Mouse (Mus musculus) liver, embryonic 14.5 days (tissue): Measurements from ENCODE around the gene Adap1. TPM values are rescaled to one million over a fixed set of nuclear protein-coding genes. Genes with fewer than 3 reads are reported as not detected.
A peak's percentile ranks its signal among the peaks of the same experiment; 100 is the strongest.

Source experiments
- ATAC-seq: fragments of 200-750 bp; cut with Nextera tagmentation; 2 replicates; pipeline ENCODE4 v1.8.0; 2017; ENCODE audit warnings: moderate number of reproducible peaks, mild to moderate bottlenecking, moderate library complexity; ENCODE audit not compliant: insufficient read depth
- DNase-seq, 3 experiments: peaks; one replicate each; pipeline ENCODE4 v3.0.0-alpha.2; 2012 to 2013; ENCODE audit warnings: low read depth in 3 of 3, low spot score in 3 of 3
- H3K27ac ChIP-seq: fragments of 300-500 bp; sonication (generic); 2 replicates; pipeline ENCODE4 v1.5.1; 2014; ENCODE audit warnings: moderate library complexity, mild to moderate bottlenecking, control low read depth, inconsistent platforms
- H3K27me3 ChIP-seq: fragments of 300-500 bp; sonication (generic); 2 replicates; pipeline ENCODE4 v1.6.1; 2014; ENCODE audit warnings: mild to moderate bottlenecking, low read length, moderate library complexity; ENCODE audit not compliant: control insufficient read depth, insufficient read depth
- H3K36me3 ChIP-seq: fragments of 300-500 bp; sonication (generic); replicated peaks from 2 replicates; pipeline ENCODE4 v1.6.1; 2014; ENCODE audit warnings: low read depth; ENCODE audit not compliant: control insufficient read depth, insufficient read depth
- H3K4me1 ChIP-seq, 2 experiments: fragments of 200-500 bp in 1 of 2; fragments of 300-500 bp in 1 of 2; sonication (generic) in 1 of 2; replicated peaks; 2 replicates each; pipeline ENCODE4 v1.6.1; 2012 to 2014; ENCODE audit warnings: antibody characterized with exemption in 1 of 2, inconsistent platforms in 1 of 2, low read length in 1 of 2; ENCODE audit not compliant: control insufficient read depth in 2 of 2, insufficient read depth in 2 of 2
- H3K4me2 ChIP-seq: fragments of 300-500 bp; sonication (generic); 2 replicates; pipeline ENCODE4 v1.6.1; 2014; ENCODE audit warnings: low read depth, mild to moderate bottlenecking, control low read depth, moderate library complexity
- H3K4me3 ChIP-seq, 2 experiments: fragments of 200-500 bp in 1 of 2; fragments of 300-500 bp in 1 of 2; sonication (generic) in 1 of 2; 2 replicates each; pipeline ENCODE4 v1.5.1; 2012 to 2014; ENCODE audit warnings: low read depth in 2 of 2, low read length in 2 of 2, mild to moderate bottlenecking in 2 of 2, control low read depth in 1 of 2, inconsistent platforms in 1 of 2, moderate library complexity in 1 of 2; ENCODE audit not compliant: insufficient read depth in 1 of 2
- H3K9ac ChIP-seq: fragments of 300-500 bp; sonication (generic); replicated peaks from 2 replicates; pipeline ENCODE4 v1.6.1; 2014; ENCODE audit warnings: mild to moderate bottlenecking, control low read depth, moderate library complexity
- H3K9me3 ChIP-seq: fragments of 300-500 bp; sonication (generic); 2 replicates; pipeline ENCODE4 v1.6.1; 2016; ENCODE audit warnings: low read length, mixed read lengths; ENCODE audit not compliant: control insufficient read depth
- CTCF ChIP-seq: IDR thresholded peaks from 2 replicates; pipeline ENCODE4 v1.5.1; 2016; ENCODE audit warnings: antibody characterized with exemption, low read depth, control low read depth
- EP300 ChIP-seq: IDR thresholded peaks from 2 replicates; pipeline ENCODE4 v1.6.1; 2016; ENCODE audit warnings: antibody characterized with exemption, low read depth
- WGBS: fragments of 180-500 bp; shearing (Covaris S2); extraction: QIAGEN DNeasy Blood & Tissue Kit; methylation state at CpG from one replicate; pipeline ENCODE4 v1.1.7; 2014; ENCODE audit not compliant: insufficient replicate concordance; 5-methylcytosine and 5-hydroxymethylcytosine counted together
- polyA plus RNA-seq, 2 experiments: library from polyadenylated mRNA; depleted of rRNA in 1 of 2; stranded (reverse) in 1 of 2; unstranded in 1 of 2; fragments of >200 nt; fragmentation: Nextera tagmentation in 1 of 2; extraction: Ambion mirVana in 1 of 2; gene quantifications; 2 replicates each; pipeline versions ENCODE4 v1.2.1 to v1.2.3; 2012 to 2014

Adap1 gene
- polyA plus RNA-seq, 2 experiments: 2.2 to 3.0 TPM

DNA sequence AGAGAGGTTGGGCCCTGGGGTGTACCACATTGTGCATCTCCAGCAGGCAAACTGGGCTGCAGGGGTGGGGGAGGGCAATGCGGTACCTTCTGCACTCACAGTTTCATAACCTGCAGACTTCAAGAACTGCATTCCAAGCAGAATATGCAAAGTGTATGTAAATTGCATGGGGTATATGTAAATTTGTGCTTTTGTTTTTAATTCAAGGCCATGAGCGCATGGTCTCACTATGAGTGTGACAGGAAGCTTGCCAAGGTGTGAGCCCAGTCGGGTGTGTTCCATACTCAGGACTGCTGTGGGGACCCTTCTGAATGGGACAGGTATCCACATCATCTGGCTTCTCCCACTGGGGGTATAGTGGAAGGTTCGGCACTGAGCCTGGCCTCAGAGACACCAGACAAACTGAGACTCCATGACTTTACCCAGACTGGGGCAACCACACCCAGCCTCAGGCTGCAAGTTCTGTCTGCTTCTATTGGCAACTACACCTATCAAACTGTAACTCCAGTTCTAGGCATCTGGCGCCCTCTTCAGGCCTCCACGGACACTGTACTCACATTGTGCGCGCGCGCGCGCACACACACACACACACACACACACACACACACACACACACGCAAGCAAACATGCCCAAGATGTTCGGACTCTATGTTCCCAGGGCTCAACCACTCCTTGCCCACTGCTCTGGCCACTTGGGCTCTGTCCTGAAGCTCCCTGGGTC, 41.8 kb downstream of the Adap1 start:
- no peak overlapping the region for H3K4me2 ChIP-seq
- H3K27ac ChIP-seq: no peak overlapping the region
- DNase-seq: no peak
- peaks cover 2 to 26% of the 10 kb centered on the region in 2 experiments for H3K4me1 ChIP-seq
- WGBS: 88% methylated on average over 14 of the region's 14 CpGs
- H3K9me3 ChIP-seq: no peaks in the 10 kb centered on the region
- no peak overlapping the region for H3K4me3 ChIP-seq
- H3K36me3 ChIP-seq: no peaks in the 10 kb centered on the region
- H3K9ac ChIP-seq: no peak overlapping the region
- TF ChIP-seq EP300 (no peak), CTCF (peak; percentile 39)
- no peak for ATAC-seq
- H3K27me3 ChIP-seq: no peaks in the 10 kb centered on the region

DNA sequence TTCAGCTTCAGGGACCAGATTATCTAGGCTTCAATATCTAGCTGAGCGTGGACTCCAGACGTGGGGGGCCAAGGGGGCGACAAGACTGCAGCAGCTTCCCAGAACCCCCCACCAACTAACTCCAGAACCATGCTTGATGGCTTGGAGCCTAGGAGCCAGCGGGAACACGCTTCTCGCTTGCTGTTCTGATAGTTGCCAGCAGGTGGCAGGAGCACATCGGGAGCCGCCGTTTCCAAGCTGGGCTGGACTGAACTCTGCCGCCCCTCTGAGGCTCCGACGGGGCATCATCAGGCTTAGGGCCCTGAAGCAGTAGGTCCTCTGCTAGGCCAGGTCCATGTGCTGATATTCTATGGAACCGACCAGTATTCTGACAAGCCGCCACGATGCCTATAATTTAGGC, 43.2 kb downstream of the Adap1 start:
- no peaks in the 10 kb centered on the region for H3K27me3 ChIP-seq
- H3K9ac ChIP-seq: no peak overlapping the region
- H3K4me3 ChIP-seq: no peak overlapping the region
- H3K27ac ChIP-seq: no peak overlapping the region
- H3K4me2 ChIP-seq: no peak overlapping the region
- peaks cover 2 to 23% of the 10 kb centered on the region in 2 experiments for H3K4me1 ChIP-seq
- 4% methylated on average over 15 of the region's 15 CpGs for WGBS
- DNase-seq (peak; percentile 40 to 44 (median 43)), ATAC-seq (0 out of 2 replicates have a peak, but pooled peaks have one; percentile 35)
- H3K36me3 ChIP-seq: no peaks in the 10 kb centered on the region
- TF ChIP-seq CTCF (peak; percentile 99), EP300 (no peak)
- no peaks in the 10 kb centered on the region for H3K9me3 ChIP-seq

DNA sequence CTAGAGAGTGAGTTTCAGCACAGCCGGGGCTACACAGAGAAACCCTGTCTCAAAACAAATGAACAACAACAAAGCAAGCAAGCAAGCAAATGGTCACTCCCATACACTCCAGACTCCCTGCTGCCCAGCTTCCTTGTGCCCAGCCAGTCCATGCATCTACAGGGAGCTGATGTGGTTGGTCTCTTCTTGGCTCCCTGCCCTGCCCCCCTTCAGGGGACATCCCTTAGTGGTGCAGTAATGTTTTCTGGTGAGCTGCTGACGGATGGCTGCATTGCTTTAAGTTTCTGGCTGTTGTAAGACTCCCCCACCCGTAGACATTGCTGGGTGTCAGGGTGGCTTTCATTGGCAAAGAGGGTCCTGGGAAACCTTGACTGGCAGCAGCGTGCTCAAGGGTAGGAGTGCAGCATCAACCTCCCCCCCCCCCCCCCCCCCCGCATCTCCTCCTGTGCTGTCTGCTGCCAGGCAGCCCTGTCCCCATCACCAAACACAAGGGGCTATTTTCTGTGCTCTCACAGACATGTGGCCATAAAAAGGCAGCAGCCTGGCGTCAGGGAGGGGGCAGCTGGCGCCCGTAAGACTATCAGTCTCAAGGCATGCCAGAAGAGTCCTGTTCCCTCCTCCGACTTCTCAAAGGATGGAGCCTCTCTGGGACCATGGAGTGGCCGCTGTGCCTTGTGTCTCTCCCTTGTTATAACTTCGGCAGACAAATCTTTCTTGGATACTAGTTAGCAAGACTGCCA, 43.9 kb downstream of the Adap1 start:
- ATAC-seq: no peak
- Histone ChIP-seq H3K36me3 (no peaks in the 10 kb centered on the region), H3K27ac (no peak overlapping the region), H3K9ac (no peak overlapping the region), H3K4me1 (peaks cover 0 to 16% of the 10 kb centered on the region in 2 experiments; a peak in 3 of 4 replicates), H3K9me3 (no peaks in the 10 kb centered on the region), H3K27me3 (no peaks in the 10 kb centered on the region), H3K4me2 (no peak overlapping the region), H3K4me3 (no peak overlapping the region)
- 60% methylated on average over 11 of the region's 11 CpGs for WGBS
- TF ChIP-seq CTCF (no peak), EP300 (no peak)
- no peak for DNase-seq

DNA sequence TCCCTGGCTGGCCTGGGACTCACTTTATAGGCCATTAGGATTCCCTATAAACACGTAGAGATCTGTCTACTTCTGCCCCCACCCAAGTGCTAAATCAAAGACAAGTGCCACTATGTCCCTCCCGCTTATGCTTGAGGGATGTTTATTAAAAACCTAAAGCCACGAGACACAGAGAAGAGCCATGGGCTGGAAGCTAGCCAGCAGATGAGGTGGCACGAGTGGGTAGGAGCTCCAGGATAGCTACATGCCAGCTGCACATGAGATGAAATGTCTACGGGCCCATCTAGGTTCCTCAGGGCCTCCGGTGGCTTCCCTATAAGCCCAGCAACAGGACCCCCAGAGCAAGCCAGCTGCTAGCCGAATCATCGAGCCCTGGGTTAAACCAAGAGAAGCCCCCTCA, 48.1 kb downstream of the Adap1 start:
- WGBS: 74% methylated on average over 8 of the region's 8 CpGs
- Histone ChIP-seq H3K9me3 (no peaks in the 10 kb centered on the region), H3K27me3 (no peaks in the 10 kb centered on the region), H3K4me3 (no peak overlapping the region), H3K27ac (no peak overlapping the region), H3K4me2 (no peak overlapping the region), H3K36me3 (no peaks in the 10 kb centered on the region), H3K4me1 (no peaks in the 10 kb centered on the region), H3K9ac (no peak overlapping the region)
- DNase-seq: no peak
- ATAC-seq: no peak
- TF ChIP-seq EP300: no peak
- TF ChIP-seq CTCF: no peak

DNA sequence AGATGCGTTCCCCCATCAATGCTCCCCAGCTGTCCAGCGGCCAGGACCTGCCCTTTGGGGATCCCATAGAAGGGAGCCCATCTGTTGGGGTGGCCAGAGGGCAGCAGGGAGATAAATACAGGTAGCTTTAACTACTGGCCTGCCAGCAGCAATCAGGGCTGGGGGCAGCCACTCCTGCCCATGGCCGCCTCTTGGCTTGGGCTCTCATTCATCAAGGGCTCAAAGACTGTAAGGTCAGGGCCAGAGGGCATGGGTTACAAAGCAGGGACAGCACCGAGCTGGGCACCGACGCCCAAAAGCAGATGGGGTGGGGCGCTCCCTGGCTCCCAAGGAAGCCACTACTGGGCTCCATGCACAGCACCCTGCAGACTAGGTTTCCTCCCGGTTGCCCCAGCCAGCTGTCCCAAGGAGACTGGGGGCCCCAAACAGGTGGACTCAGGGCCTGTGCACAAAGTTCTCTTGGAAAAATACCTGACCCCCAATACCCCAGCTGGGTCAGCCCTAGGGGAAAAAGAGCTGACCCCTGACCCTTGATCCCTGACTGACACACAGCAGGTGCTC, 53.3 kb downstream of the Adap1 start:
- Histone ChIP-seq H3K4me3 (no peak overlapping the region), H3K27me3 (no peaks in the 10 kb centered on the region), H3K9ac (no peak overlapping the region), H3K9me3 (no peaks in the 10 kb centered on the region), H3K27ac (no peak overlapping the region), H3K4me2 (no peak overlapping the region), H3K36me3 (peaks cover 17% of the 10 kb centered on the region), H3K4me1 (no peaks in the 10 kb centered on the region)
- DNase-seq (no peak), ATAC-seq (no peak; the same call in 1 of the 2 replicates)
- no peak for TF ChIP-seq EP300
- 68% methylated on average over 8 of the region's 8 CpGs for WGBS
